Mouse (Mus musculus): Measurements from ENCODE around the gene Col18a1.

- TF ChIP-seq CTCF (IDR thresholded peaks at IDR 0.05; ENCODE audit: extremely low read depth, insufficient read length, insufficient replicate concordance, low read depth, low read length) (no peak), POLR2A (IDR thresholded peaks at IDR 0.05; ENCODE audit: low read depth, low read length) (no peak)
These were observed 97.9 kb downstream of the Col18a1 start for GRCm38 (mm10) chr10:77068469-77068868.

Data from small intestine, adult 2 months (tissue).